Mouse (Mus musculus): ENCODE measurements at regions not wholly inside any gene's neighbourhood (a gene's known extent, or its start where the extent isn't known, plus 50 kb on each side); places are given as distances from the start of the nearest gene placed in this dataset.

DNA sequence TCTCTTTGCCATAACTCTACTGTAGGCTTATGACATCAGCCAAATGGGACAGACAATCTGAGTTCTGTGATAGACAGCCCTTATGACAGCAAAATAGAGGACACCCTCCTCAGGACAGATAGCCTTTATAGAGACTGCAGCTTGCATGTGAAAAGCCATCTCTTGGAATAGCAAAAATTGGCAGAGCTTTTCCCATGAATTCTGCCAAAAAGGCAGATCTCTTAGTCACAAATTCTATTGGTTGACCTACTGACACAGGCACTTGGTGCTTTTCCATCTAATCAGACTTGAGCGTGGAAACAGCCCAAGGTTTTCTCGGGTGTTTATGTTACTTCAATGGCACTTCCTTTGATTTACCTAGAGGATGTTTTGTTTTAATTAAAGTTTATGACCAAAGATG lies 120.8 kb upstream of the Dph6 start:
- TF ChIP-seq CTCF (IDR thresholded peaks at IDR 0.05; ENCODE audit: low read depth, low read length) (no peak), GATA1 (IDR thresholded peaks at IDR 0.05; ENCODE audit: borderline replicate concordance, low read length) (no peak)
